Mouse (Mus musculus) hematopoietic stem cell, adult 5-6 weeks (primary cell): ENCODE results near the gene Glra1. TPM values are rescaled to one million over a fixed set of nuclear protein-coding genes. Genes with fewer than 3 reads are reported as not detected.
A peak's percentile ranks its signal among the peaks of the same experiment; 100 is the strongest.

ENCODE experiments used
- ATAC-seq, 2 experiments: fragments of 125-278 bp in 1 of 2; replicated peaks in 1 of 2; 2 replicates each; pipeline ENCODE4 v1.8.0; 2016 to 2017; ENCODE audit warnings: inconsistent platforms in 2 of 2, mild to moderate bottlenecking in 2 of 2, moderate number of reproducible peaks in 2 of 2, low read depth in 1 of 2, moderate TSS enrichment in 1 of 2; ENCODE audit not compliant: low FRiP score in 2 of 2, poor library complexity in 2 of 2, severe bottlenecking in 2 of 2, insufficient read depth in 1 of 2, low TSS enrichment in 1 of 2
- total RNA-seq: library from RNA; stranded (forward); fragments of 172-1452, 232-1000 nt; gene quantifications from 2 replicates; pipeline ENCODE4 v1.2.3, GENCODE M21; 2017

Gene Glra1
- total RNA-seq, 1 experiment from 2014 or later, result not detected

DNA sequence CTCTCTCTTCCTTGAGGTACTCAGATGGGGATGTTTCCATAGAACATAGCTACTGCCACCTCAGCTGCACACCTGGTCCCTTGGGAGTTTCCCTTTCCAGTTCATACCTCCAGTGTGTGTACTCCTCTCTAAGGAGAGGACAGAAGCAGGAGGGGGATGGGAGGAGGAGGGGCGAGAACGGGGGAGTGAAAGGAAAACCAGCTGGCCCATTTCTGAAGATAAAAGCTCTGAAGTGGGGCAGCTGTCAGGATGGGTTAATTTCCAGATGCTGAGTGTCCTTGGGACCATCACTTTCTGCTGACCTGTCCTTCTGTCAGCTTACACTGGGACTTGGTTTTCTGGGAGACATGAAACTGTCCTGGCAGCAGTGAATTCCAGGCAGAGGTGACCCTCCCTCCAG is 73.2 kb downstream of the Glra1 start:
- ATAC-seq, result no peak

DNA sequence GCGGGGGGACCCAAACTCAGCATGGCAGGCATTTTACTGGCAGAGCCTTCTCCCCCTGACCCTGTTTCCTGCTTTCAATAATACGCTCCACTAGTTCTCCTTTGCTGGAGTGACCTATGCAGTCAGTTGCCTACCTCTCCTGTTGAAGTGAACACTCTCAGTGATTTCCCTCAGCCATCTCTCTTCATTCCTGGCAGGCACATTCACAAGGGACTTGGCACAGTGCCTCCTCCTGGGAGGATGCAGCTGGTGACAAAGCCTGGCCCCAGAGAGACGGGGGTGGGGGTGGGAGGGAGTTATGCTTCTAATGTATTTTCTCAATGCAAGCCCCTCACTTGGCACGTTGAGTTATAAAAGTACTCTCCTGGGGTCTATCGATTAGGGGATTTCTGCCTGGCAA is 74.6 kb downstream of the Glra1 start:
- ATAC-seq, result no peak

DNA sequence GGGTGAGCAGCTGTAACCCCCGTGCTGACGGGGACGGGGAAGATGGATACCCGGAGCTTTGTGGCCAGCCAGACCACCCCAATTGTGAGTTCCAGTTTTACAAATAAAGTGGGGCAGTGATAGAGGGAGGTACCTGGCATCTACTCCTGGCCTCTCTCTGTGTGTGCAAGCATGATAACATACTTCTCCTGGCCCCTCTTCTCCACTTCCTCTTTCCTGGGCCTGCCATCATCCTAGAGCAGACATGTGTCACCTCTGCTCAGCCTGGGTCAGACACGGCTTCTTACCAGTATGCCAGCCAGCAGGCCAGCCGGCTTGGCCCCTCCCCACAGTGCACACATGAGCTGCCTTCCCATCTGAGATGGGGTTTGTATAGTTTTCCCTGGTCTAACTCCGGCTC is 77.3 kb downstream of the Glra1 start:
- ATAC-seq, result peak; percentile 53 to 62; a peak in 3 of 4 replicates

DNA sequence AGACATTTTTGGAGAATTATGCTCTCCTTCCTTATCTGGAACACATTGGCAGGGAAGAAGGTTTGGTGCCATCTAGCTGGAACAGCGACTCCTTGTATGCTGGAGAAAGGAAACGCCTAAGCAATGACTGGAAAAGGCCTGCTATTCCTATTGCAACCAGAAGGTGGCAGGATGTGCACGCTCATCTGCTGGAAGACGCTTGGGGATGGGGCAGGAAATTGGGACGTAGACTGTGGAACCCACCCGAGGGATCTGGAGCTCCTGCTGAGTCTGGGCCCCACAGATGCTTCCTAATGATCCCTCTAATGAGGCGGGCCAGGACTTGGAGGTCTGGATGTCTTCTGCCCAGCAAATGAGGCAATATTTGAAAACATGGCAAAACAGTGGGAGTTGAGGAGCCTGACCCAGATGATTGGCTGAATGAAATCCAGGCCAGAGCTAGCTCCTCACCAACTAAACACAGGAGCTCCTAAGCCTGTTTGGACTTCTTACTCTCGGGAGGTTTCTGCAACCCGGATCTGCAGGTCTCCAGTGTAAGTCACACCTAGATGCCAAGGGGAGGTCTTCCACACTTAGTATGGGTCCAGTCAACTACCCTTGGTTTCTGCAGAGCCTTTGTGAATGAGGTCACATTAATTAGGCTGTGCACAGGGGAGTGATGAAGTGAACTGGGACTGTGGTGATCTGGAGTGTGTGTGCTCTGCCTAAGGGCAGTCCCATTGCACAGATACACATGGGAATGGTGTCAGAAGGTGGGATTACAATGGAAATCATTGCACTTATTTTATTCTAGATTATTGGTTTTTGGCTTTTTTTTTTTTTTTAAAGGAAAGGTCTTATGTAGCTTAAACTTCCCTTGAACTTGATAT is 89.0 kb downstream of the Glra1 start:
- peak; percentile 39 to 77; a peak in 2 of 4 replicates for ATAC-seq

DNA sequence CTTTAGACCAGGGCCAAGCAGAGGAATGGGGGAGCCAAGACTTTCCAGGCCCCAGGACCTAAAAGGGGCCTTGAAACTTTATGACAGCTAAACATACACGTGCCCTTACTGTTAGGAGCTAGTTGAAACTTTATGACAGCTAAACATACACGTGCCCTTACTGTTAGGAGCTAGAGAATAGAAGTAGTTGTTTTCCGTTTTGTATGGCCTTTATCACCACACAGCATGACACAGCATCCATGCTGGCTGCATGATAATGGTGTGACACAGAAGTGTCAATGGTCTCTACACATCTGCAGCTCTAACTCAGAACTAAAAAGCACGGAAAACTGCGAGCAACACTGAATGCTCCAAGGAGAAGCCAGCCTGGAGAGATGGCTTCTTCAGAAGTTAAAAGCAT is 90.3 kb downstream of the Glra1 start:
- ATAC-seq, result no peak

DNA sequence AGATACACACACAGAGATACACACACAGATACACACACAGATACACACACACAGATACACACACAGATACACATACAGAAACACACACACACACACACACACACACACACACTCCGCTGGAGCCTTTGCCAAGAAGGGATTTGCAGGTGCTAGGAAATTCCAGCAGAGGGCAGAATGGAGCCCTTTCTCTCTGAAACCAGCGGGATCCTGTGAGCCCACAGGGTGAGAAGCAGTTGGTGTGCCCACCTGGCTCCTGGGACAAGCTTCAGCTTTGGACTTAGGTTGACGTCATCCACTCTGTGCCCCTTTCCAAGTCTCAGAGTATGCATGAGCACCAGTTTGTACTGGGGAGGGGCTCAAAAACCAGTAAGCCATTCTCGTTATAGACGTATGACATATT is 96.6 kb downstream of the Glra1 start:
- no peak for ATAC-seq

DNA sequence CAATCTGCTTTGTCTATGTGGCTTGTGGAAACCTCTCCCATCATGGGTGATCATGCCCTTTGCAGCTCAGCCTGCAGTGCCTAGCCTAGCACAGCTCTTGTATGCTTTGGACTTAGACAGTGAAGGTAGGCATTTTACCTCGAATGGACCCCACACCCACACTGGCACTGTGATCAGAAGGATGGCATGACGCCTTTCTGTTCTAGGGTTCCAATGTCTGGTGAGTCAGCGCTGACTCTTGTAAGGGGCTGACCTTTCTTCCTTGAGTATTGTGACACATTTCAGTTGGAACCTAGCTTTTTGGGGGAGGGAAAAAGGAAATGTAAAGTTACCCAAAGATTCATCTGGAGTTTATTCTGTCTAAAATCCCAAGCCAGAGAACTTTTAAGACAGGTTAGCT is 102.5 kb downstream of the Glra1 start:
- ATAC-seq, result no peak

DNA sequence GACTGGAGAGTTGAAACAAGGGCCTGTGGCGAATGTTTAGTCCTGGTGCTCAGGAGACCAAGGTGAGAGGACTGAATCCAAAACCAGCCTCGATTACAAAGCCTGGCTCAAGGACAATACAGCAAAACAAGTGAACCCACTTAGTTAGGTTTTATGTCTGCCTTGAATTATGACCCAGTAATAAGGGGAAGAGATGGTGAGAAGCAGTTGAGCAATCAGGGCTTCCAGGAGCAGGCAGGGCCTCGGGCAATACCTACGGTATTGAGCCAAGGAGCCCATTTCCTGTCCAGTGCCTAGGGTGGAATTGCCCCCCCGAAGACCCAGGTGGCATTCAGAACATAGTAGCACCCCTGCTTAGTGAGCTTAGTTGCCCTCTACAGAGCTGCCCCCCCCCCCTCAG is 105.1 kb downstream of the Glra1 start:
- ATAC-seq, result no peak

DNA sequence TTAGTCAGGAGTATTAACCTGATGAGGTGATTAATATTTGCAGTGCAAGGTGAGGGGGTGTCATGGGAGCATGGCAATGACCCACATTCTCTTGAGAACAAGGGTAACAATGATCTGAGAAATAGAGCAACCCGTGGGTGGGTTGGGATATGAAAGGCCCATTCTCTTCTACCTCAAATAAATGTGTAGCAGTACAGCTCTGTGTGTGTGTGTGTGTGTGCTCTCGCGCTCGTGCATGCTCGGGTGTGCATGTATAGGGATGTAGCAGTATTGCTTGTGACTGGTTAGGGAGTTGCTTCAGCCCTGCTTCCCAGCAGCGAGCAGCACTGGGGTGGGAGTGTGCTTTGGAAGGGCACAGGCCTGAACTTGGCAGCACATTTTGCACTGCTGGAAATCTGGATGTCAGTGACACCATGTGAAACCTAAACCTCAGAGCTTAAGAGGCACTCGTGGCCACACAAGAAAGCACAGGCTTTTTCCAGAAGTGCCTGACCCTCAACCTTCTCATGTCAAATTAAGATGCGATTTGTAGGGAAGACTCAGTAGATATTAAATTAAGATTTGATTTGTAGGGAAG is 106.0 kb downstream of the Glra1 start:
- ATAC-seq, result no peak

DNA sequence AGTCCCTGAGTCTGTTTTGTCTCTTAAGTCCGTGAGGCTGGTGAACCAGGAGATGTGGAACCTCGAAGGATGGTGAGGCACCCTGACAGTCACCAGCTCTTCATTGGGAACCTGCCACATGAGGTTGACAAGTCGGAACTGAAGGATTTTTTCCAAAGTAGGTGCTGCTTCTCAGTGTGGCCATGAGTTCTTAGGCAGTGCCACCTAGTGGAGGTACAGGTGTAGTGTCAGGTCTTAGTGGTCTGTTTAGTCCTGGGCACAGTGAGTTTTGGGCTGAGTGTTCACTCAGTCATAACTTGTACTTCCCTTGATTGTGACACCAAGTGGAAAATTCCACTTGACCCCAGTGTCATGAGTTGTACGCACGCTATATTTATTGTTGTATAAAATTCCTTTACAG is 110.1 kb downstream of the Glra1 start:
- ATAC-seq, result peak; percentile 82 to 83

DNA sequence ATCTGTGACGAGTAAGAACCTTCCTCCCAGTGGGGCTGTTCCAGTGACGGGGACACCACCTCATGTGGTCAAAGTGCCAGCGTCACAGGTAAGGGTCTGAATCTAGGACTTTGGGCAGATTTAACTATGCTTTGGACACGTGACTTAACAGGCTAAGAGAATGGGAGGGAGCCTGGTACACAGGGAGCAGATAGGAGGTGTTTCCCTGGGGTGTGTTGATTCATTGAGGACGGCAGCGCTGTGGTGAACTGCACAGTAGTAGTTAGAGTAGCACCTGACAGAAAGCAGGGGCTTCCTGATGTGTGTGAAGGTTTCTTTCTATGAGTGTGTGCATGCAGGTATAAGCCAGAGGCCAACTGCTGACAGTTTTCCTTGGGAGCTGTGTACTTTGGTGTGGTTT is 111.8 kb downstream of the Glra1 start:
- no peak for ATAC-seq

DNA sequence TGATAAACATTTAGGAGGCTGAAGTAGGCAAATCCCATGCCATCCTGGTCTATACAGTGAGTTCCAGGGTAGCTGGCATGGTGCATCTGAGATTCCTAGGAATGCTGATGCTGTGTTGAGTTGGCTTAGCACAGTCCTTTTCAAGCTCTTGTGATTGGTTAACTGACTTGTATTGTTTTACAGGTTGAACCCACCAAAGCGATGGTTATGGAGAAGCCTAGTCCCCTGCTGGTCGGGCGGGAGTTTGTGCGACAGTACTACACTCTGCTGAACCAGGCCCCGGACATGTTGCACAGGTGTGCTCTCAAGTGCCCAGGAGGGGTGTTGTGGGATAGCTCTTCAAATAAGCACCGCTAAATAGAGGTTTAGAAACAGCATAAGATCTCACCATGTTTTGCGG is 122.6 kb downstream of the Glra1 start:
- no peak for ATAC-seq

DNA sequence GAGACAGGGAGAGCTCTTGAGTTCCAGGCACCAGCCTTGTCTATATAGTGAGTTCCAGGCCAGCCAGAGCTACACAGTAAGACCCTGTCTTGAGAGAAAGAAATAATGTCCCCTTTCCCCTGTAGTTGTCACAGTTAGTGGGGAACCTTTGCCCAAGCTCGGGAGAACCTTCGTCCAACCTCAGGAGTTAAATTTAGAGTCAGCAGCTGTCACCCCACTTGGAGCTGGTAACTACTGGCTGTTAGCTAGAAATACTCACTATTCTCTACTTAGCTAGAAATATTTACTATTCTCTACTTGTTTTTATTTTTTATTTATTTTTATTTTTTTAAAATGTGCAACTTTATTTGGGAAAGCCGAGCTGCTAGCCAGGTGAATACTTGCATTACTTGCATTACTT is 134.8 kb downstream of the Glra1 start:
- ATAC-seq, result no peak

DNA sequence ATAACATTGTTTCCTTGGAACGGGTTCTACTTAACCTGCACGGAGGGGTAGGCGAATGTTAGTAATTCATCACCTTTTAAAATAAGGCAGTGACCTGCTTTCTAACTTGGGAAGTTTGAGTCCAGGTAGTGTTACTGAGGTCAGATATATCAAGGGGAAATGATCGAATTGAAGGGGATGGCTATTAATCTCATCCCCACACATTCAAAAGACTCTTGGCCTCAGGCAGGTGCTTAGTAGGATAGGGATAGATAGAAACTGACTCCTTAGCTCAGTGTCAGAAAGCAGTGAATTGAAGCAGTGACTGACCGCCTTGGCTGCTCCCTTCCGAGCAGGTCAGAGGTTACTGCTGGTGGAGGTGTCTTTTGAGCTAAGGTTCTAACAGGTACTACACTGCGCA is 136.5 kb downstream of the Glra1 start:
- no peak for ATAC-seq

DNA sequence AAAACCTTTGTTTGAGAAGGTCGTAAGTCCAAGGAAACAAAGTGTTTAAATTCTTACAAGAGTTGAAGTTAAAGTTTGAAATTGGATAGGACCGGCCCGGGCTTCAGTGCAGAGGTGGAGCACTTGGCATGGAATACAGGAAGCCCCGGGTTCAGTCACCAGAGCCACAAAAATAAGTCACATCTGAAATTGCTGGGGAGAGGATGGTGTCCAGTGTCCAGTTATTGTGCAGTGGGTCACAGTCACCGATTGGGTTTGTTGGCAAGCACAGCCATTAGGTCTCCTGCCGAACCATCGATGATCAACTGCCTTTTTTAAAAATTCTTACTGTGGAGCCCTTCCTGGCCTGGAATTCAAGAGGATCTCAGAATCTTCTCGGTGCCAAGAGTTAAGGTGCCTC is 137.2 kb downstream of the Glra1 start:
- no peak for ATAC-seq

DNA sequence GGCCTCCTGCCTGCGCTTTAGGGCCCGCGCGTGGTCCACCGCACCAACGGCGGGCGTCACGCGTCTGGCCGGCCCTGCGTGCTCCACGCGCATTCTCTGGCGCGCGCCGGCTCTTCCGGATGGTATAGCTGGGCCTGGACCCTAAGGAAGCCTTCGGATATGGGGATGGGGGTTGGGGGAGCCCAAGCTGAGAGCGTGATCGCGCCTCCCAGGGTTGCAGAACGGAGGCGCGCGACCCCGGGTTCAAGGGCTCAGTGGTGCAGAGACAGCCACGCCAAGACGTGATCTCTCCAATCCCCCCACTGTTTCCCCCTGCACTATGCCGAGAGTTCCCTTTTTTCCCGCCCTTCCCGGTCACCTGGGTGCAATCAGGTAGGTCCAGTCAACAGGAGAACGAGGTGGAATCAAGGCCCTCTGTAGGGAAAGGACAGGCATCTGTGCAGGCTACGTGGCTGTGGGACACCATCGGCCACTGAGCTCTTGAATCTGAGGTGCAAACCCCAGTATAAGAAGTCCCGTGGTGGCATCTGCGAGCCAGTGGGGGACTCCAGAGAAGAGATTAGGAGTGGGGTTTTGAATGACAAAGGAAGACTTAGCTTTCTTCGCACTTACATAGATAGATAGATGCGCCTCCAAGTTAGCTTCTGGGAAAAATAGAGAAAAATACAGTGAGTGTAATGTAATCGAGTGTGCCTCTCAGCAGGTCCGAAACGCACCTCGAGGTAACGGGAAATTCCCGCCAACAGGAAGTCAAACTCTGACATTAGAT is 137.9 kb downstream of the Glra1 start:
- ATAC-seq, result no peak

DNA sequence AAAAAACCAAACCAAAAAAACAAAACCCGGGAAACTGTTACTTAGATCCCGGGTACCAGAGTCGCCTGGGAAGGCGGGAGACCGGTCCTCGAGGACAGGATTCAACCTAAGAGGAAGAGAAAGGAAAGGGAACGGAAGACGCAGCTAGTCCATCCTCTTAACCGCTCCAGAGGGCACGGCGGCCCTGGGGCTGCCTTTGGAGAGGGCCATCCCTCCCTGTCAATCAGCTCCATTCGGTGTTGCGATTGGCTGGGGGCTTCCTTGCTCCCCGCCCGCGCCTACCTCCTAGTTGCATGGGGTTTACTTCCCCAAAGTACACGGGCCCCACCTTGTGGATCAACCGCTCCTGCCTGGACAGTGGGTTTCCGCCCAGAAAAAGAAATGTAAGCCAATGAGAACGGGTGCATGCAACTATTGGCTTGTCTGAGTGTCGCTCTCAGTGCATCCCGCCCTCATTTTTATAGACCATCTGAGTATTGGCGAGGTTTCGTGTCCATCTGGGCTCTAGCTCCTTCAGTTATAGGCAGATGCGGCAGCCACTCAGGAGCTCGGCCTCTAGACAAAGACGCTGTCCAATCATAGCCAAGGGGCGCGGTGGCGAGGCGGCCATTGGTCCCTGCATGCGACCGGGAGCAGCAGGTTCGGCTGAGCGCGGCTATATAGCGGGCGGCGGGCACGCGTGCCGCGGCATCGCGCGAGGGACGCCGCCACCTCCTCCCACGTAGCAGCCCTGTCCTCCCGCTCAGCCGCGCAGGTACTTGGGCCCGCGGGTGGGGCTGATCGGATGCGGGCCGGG is 138.8 kb downstream of the Glra1 start, which contains the start of gene G3bp1:
Gene G3bp1, plus strand, starts transcription at position 638 of the 796 bp plus-strand sequence.
- peak; percentile 94 for ATAC-seq
